Mouse (Mus musculus) right cerebral cortex, postnatal 36 days (tissue): ENCODE results near the gene Creb5.
A peak's percentile ranks its signal among the peaks of the same experiment; 100 is the strongest.
"Not testable (repeated sequence)": the region's sequence is repeated elsewhere in the genome, so short reads cannot be mapped to it uniquely, and the experiment has no call there.

Source experiments
- DNase-seq, 2 experiments: peaks; one replicate each; pipeline ENCODE4 v3.0.0; 2022; ENCODE audit warnings: low spot score in 2 of 2, mixed read lengths in 1 of 2

Creb5 gene

DNA sequence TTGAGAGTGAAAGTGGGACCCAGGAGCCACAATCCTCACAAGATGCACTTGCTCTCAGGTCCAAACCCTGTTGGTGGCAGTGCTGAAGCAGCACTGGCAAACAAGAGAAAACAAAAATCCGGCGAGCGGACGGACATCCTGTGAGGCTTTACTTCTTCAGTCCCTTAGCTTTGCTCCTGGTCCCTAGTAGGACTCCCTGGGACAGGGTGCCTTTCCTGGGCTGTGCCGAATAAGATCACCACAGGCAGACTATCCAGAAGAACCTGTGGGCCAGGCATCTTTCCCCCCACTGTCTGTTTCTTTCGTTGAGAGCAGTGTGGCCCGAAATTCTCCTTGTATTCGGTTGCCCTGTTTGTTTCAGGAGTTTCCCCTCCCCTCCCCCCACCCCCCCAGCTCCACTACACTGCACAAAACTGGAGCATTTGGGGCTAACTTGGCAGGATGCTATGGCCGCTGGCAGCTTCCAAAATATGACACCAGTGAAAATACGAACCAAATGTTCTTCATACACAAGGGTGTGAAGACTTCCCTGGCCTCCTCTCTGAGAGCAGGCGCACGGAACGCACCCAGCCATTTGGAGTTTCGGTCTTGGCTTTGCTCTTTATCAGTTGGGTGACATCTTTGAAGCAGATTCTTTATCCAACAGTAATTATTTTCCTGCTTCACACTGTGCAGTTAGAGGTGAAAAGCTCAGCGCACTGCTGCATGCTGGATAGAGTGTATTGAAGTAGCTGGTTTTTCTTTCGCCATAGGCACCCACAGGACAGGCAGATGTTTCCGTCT, 32.7 kb downstream of the Creb5 start:
- peak in 1 of 2 experiments; percentile 1 for DNase-seq

DNA sequence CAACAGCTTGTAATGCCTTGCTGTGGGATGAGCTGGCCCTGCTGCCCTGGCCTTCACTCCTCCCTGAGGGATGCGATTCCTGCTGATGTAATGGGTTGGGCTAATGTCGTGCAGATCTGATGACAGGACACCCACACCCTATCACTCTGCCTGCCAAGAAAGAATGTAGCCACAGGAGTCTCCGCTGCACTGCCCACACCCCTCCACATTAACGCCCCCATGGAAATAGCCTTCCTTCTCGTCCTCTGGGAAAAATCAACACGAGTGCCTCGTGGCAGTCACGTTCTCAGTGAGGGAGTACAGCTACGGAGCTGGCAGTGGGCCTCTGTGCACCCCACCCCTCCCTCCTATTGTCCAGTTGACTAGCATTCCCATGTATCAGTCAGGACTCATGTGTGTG, 50.3 kb downstream of the Creb5 start:
- DNase-seq = no peak

DNA sequence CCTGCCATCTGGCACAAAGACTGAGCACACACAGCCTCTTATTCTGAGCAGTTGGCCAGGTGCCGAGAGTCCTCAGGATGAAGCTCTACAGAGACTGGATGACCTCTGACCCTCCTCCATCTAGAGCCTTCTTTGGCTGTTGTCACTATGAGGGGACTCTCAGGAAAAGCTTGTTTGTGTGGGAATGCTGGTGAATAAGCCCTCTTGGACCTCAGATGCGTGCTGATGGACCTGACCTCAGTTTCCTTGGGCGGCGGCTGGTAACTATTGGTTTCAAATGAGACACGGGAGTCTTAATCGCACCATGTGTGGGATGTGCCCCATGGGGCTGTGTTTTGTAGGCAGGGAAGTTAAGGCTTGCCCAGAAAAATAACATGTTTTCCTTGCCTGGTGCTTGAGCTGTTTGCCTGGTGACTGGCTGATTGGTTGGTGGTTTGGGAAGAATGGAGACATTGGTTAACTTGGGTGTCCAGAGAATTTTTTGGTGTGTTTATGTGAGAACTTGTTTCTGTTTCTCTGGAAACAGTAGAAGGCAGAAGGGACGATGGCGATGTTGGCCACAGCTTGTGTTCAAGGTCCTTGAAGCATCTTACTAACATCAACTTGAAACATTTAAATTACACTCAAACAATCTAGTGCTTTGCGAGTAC, 65.4 kb downstream of the Creb5 start:
- no peak for DNase-seq

GRCm38 (mm10) chr6:53356328-53356727, 69.3 kb downstream of the Creb5 start:
- no peak for DNase-seq

DNA sequence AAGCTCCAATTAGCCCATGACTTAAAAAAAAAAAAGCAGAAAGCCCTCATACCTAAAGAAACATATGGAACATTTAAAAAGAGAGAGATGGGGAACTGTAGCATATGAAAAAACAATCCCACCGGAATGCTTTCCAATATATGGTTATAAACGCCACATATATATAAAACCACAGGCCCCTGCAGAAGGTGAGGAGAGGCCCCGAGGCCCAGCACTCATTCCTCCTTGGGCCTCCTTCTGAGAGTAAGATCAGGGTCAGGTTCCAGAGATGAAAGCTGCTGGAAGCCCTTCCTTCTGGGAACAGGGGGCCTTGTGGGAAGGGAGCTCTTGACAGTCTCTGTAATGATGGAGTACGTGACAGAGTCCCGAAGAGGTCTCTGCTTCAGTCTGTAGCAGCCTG, 76.5 kb downstream of the Creb5 start:
- no peak for DNase-seq

DNA sequence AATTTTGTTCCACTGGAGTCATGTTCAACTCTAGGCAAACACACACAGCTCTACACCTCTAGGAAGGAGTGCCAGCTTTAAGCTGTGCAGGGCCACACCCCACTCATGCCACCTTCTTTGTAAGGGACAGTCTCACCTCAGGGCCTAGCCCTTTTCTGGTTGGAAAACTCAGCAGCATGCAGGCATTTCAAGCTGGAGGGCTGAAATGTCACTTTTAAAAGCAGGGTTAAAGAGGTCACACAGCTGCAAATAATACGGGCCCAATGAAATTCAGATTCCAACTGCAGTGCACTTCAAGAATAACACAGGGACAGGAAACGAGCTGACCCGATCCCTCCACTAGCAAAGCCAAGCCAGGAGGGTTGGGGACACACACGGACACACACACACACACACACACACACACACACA, 76.9 kb downstream of the Creb5 start:
- DNase-seq = no peak

GRCm38 (mm10) chr6:53369147-53369546, 82.1 kb downstream of the Creb5 start:
- no peak for DNase-seq

DNA sequence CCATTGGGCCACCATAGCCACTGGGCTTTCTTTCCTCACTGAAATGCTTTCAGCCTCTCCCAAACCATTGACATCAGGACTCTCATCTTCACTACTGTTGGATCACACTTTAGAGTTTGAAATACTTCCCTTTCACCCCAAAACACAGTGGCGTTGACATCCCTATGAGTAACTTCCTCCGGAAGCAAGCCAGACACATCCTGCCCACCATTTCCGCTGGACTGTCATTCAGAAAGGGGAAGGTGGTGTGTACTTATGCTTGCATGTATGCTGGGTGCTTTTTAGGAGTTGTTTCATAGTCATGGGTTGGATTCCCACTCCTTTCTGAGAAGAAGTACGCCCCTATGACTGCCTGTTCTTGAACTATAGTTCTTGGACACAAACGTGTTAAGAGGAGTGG, 82.9 kb downstream of the Creb5 start:
- no peak for DNase-seq

DNA sequence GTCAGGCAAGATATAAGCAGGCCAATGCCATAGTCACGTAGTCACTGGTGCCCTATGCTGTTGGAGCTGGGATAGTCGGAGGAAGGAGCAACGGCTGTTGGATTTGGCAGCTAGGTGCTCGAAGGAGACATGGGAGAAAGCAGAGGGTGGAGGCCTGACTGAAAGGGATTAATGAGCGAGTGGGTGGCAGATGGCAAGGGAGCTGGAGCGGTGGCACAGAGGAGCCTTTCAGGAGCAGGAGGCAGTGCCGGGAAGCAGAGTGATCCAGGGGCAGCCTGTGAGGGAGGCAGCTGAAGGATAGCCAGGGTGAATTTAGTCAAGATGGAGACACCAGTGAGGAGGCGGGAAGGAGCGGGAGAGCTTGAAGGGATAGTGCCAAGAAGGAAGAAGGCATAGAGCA, 84.9 kb downstream of the Creb5 start:
- no peak for DNase-seq

DNA sequence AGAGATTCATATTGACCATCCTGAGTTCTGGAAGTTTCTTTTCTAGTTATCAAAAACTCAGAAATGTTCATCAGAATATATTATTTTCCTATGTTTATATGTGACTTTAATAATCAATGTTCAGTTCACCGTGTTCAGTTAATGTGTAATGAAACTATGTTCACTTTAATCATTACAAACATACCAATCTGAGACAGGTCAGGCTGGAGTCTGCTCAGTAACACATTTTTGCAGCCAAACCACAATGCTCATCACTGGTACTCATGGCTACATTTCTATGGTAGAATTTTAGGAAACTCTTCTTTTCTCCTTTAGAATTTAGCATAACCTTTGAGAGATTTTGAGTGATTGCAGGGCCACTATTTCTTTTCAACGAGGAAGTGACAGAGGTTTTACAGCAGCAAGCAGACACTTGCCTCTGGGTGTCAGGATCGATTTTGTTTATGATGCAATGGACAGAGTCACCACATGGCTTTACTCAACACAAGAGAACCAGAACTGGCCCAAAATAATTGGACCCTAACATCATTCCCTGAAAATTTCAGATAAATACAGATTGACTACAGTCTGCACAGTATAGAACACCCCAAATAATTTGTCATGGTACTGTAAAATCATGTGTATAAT, 87.4 kb downstream of the Creb5 start:
- no peak for DNase-seq

DNA sequence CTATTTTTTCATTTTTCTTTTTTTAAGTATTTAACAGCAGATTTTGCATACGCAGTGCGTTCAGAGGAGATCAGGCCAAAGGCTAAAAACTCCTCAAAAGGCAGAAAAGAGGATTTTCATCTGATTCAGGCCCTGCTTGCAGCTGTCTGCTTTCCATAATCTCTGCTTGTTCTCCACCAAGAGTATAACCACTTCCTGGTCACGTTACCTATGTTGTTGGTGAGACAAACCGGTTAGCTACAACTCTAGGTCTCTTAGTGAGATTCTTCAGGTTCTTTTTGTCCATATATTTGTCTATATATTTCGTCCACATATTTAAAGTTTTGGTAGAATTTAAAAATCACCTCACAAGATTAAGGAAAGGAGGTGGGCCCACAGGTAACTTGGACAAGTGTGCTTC, 102.2 kb downstream of the Creb5 start:
- DNase-seq = no peak

DNA sequence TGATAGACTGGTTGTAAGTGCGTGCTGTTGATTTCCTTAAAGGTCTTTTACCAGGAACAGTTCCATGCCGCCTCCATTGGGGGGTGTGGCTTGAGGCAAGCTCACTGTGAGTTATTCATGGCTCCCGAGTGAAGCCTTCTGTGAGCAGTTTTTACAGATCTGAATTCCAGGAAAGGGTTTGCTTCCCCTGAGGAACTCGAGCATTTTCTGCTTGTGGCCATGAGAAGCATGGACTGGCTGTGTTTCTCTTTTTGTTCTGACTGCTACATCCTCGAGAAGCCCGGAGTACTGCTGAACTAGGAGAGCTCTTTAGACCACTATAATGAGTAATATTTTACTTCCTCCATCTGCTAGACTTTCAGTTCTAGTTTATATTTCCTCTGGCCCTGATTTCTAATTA, 103.3 kb downstream of the Creb5 start:
- peak; percentile 28 to 36 for DNase-seq

DNA sequence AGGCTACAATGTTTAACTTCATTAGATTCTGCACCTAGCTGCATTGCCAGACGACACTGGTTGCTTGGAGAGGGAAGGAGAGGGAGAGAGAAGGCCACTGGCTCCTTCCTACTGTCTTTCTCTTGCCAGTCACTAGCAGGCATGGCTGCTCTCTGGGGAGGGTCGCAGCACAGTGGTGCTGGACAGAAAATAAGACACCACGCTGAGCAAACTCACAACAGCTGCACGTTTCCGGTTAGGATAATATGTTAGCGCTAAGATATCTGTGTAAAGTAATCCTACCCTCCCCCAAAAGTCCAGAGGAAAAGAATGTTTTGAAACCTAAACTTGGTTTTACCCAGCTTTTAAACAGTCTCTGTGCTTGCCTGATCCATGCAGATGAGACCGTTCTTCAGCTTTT, 107.0 kb downstream of the Creb5 start:
- no peak for DNase-seq

DNA sequence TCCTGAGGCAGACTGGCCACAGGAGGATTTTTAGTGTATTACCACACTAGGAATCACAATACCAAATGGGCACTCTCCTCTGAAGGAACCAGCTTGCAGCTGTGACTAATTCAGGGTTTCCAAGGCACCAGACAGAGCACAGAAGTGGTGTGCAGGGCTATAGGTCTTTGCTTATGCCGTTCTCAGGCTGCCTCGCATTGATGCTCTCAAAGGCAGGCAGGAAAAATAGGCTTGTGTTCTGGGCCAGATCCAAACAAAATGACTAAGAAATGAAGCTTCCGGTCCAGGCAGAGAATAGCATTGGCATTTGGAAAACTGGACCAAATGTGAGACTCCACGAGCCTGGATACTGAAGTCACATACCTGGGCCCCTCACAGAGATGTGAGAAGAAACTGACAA, 108.1 kb downstream of the Creb5 start:
- DNase-seq = no peak

DNA sequence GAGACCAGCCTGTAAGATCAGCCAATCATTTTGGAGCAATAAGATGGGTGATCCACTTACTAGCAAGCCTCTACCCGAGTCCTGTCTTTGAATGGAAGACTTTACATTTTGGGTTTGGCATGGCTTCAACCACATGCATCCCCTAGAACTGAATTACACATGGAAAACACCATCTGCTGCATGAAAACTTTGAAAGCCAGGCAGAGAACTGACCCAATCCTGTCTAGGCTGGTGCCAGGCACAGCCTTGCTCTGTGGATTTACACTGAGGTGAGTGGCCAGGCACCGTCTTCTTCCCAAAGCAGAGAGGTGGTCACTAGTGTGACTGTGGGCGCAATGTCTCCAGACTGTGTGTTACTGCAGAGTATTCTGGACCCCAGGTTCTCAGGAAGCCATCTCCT, 109.4 kb downstream of the Creb5 start:
- DNase-seq = peak in 1 of 2 experiments; percentile 16

GRCm38 (mm10) chr6:53397797-53398196, 110.7 kb downstream of the Creb5 start:
- DNase-seq = no peak

DNA sequence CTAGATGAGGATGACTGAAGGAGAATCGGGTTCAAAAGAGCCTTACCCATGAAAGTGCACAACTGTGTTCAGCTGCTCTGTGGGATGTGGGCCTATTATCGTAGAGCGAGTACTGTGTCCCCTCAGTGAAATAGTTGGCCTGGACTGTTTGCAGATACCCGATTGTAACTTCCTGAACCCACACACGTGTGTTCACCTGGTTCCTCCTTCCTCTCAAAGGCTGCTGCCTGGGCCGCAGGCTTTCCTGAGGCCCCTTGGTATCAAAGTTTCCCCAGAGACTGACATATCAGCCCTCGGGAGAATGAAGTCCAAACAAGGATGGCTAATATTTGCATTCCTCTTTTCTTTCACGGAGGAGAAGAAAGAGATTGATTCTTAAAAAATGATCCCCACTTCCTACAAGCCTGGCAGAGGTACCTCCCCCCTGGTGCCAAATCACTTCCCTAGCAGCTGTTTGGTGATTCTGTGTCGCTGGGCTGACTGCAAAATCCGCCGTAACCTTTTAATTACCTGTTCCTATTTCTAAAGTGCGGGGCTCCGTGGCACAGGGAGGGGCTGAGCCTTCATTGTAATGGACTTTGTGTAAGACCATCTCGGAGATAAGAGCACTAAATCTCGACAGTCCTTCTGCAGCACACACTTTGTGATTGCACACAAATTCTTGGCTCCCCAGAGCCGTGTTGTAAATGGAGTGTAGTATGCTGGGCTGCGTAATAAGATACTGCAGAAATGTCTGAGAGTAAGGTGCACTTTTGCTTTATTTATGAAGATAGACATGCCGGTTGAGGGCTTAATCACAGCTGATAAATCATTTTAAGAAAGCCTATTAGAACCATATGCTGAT, 111.4 kb downstream of the Creb5 start:
- no peak for DNase-seq

GRCm38 (mm10) chr6:53401364-53401763, 114.3 kb downstream of the Creb5 start:
- no peak for DNase-seq

DNA sequence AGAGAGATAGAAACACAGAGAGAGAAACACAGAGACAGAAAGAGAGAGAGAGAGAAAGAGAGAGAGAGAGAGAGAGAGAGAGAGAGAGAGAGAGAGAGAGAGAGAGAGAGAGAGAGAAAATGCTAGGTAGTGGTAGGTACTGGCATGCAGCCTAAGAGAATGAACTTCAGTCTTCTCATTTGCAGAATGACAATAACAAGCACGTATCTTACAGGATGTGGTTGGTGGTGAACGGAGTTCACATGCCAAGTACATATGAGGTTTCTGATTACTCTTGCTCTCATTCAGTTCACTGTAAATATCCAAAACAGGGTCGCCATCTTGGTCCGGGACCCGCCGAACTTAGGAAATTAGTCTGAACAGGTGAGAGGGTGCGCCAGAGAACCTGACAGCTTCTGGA, 115.5 kb downstream of the Creb5 start:
- not testable (repeated sequence) for DNase-seq

DNA sequence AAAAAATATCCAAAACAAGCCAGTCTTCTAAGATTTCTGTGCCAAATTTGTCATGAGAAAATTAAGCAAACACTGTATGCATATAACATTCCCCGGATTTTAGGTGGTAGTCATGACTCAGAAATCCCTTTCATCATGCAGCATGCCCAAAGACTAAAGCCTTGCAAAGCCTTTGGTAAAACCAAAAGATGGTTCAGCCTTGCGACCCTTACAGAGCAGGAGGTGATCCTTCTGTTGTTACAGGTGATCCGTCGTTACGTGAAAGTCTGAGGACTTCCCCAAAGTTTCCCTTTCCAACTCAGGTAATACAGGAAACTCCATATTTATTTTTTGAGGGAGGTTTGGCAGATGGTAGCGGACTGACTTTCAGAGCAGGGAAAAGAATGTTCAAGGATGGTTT, 122.1 kb downstream of the Creb5 start:
- DNase-seq = no peak

DNA sequence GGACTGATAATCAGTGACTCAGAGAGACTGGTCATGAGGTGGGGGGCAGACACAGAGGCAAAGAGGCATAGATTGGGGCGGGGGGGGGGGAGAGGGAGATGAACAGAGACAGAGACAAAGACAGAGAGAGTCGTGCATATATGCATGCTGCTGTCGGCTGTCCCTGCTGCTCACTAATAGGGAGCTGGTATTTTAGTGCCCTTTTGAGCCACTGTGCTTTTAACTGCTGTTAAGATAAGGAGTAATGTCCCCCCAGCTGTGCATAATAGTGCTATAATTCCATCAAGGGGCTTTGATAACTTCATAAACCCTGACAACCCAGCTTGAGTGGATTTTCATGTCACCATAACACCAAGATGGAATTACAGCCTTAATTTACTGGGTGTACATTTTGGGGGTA, 134.3 kb downstream of the Creb5 start:
- no peak for DNase-seq

DNA sequence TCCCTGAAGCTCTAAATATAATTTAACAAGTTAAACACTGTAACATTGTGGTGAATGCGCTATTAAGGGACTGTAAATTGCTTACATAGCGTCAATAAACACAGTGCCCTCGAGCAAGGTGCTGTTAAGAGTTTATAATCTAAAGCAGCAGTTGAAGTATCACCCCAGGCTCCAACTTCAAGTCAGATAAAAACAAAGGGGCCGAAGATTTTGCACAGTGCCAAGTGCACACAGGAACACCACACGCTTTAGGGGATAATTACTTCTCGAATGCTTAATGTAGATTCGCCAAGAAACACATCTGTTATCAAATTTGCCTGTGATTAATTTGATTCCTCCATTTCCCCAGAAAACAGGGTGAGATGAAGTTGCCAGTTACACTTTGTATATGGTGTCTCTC, 142.3 kb downstream of the Creb5 start:
- no peak for DNase-seq
